Mouse (Mus musculus): ENCODE measurements around the gene Chdh.

DNA sequence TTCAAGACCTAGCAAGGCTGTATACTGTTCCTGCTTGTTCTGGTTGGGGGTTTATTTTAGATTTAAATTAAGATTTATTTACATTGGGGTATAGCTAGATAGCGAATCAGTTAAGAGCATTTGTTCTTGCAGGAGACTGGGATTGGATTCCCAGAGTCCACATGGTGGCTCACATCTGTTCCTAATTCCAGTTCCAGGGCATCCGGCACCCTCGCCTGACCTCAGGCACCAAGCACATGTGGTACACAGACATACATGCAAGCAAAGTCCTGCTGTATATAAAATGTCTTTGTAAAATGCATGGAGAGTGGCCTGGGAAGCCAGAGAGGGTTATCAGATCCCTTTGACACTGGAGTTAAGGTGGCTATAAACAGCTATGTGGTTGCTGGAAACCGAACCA is 13.8 kb upstream of the Chdh start:
- TF ChIP-seq POLR2A (IDR thresholded peaks at IDR 0.05; ENCODE audit: insufficient read depth, low read length) = no peak
- TF ChIP-seq EP300 (IDR thresholded peaks at IDR 0.05; ENCODE audit: insufficient read depth, low read depth, low read length) = no peak
- no peak for TF ChIP-seq CTCF (IDR thresholded peaks at IDR 0.05; ENCODE audit: low read depth, low read length)

Measured in ES-Bruce4 (cell line).